Mouse (Mus musculus): ENCODE results near the gene Nckap5.
"Not testable (repeated sequence)": the region's sequence is repeated elsewhere in the genome, so short reads cannot be mapped to it uniquely, and the experiment has no call there.

The Nckap5 gene

DNA sequence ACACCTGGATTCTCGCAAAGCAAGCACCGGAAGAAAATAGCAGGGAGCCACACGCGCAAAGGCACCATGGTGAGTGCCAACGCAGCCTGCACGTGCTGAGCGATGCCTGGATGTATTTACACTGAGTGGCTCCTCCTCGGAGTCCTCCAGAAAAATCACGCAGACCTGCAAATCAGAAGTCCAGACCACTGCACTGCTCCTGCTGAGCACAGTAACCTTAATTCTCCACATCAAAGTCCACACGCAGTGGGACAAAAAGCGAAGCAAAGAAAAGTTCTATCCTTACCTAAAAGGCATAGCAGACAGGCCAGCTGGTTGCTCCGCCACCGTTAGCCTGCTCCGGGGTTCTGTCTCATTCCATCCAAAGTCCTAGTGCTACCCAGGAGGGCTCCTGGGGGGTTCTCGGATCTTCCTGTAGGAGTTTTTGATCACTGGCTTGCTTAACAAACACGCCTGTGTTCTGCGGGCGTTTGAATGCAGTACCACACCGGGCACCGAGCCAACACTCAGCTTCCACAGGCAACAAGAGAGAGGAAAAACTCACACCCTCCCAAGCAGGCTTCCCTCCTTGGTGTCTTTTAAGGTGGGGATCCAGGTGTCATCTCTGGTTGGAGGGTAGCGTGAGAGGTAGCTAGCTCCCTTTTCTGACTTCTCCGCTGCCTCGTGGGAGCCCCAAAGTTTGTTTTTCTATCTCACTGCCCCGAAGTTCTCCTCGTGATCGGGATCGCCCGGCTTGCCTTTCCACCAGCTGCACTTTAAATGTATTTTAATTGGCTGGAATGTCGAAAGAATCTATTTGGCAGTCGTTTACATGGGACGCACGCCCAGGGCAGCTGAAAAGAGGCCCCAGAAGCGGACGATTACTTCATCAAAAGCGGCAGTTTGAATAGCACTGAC, at the start of gene Nckap5:
Nckap5 (minus strand) TSS at position 769 of the 897 bp plus-strand sequence.
- DNase-seq = peak; percentile 65 to 83

DNA sequence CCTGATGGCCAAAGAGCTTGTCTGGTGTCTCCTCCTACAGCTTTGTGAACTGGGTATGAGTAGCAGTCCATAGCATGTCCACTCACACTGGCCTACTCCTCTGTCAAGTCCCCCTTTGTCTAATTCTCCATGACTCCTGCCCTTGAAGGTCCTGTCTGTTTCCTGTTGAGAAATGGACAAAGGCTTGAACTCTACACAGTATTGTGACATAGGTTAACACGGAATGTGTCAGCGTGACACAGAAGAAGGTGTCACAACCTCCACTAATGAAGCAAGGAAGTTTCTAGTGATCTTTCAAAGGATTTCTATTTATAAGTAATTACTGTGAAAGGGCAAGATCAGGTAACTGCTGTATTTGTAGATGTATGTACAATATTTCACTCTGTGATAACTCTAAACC, 46.9 kb upstream of the Nckap5 start:
- no peak for DNase-seq

DNA sequence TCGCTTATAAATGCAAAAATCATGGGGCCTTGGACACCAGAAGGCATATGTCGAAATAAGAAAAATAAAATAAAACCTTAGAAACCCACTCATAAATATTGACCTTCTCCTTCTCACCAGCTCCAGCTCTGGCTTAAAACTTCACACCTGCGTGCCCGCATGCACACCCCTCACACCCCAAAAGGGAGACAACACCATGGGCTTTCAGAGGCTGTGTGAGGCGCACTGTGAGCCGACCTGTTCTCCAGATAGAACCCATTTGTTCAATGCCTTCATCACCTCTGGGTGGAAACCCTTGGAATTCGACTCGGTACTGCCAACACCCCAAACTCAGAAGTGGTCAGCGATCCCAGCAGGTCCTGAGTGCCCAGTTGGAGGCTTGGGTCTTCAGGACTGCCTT, 37.8 kb upstream of the Nckap5 start:
- DNase-seq = no peak

DNA sequence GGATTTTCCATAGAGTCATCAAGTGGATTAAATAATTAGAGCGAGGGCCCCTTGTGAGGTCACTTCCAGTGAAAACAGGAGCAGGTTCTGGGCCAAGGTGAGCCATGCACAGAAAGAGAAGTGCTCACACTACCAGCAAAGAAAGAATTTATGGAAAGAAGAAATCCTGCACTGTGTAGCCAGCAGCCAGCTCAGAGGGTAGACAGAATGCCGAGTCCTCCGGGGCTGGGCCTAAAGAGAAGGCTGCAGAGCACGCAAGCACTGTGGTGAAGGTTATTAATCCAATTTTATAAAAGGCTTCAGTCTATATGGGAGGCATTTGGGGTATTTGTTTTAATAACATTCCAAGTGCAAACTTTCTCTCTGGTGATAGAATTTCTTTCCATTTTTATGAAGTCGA, 37.3 kb upstream of the Nckap5 start:
- no peak for DNase-seq

DNA sequence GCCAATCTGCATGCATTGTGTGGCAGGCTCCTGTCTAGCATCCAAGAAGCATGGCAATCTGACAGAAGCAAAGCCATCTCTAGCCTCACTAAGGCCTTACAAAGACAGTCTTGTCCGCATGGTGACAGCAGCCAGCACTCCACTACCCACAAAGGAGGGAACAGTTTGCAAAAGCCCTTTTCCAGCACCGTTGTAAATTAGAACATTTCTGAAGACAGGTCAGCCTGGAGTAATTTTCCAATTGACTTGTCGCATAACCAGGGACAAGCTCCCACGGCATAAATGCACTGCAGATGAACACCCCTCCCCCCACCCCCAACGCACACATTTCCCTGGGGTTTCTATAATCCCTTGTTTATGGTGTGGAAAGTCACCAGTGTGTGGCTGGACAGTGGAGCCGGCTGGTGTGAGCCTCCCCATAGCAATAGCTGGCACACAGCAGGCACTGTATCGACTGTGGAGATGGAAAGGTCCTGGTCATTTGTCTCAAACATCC, 35.0 kb upstream of the Nckap5 start:
- no peak for DNase-seq

DNA sequence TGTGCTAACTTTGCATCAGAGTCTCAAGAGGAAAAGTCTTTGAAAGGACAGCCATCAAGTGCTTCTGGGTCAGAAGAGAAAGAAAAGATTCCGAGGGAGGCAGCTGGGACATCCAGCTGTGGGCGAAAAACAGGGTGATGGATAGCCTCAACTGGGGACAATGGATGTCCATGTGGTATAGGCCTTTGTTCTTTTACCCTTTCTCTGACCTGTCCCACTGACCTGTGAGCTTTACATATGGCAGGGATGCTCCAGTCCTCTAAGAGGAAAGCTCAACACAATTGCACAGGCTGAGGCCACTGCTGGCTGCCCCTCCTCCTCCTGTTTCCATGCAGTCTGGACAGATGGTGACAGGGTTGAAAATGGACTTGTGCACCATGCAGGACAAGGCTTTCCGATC, 31.2 kb upstream of the Nckap5 start:
- no peak for DNase-seq

DNA sequence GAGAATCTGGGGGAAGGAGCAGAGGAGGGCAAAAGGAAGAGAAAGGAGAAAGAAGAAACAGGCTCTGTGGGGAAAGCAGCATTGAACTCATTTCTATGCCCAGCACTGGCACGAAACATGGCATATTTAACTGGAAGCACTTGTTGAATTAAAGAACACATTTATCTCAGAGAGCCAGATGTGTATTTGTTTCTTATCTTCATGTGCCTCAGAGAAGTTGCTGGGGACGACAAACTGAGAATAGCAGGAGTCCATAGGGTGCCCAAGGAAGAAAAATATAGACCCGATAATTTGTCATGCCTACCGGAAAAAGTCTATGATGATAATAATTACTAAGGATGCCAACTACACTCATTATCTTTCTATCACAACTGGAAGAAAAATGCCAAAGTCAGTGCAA, 29.9 kb upstream of the Nckap5 start:
- no peak for DNase-seq

DNA sequence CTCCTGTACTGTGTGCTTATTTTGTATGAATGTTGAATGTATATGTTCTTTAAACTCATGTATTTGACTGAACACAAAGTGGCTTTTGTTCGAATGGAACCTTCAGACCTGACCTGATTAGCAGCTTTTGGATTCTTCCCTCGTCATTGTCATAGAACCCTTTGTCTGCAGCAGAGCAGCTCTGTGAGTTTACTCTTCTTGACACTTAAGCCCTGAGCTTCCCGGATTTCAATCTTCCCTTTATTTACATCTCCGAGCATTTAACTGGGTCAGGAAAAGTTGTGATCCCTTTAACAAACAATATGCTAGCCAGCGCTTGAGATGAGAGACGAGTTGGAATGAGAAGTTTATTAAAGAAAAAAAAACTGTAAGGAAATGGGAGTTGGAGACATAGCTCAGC, 18.9 kb upstream of the Nckap5 start:
- no peak for DNase-seq

DNA sequence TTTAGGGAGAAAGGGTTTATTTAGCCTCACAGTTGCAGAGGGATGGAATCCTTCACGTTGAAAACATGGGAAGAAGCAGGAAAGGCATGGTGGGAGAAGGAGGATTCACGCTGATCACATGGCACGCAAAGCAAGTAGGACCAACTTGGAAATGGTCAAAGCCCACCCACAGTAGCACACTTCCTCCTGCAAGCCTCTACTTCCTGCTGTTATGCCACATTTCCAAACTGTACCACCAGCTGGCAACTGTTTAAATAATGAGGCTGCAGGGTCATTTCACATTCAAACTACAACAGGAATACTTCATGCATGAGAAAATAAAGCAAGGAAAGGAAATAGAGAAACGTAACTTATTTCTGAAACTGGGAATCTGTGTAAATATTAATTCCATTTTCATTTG, 15.7 kb upstream of the Nckap5 start:
- no peak for DNase-seq

DNA sequence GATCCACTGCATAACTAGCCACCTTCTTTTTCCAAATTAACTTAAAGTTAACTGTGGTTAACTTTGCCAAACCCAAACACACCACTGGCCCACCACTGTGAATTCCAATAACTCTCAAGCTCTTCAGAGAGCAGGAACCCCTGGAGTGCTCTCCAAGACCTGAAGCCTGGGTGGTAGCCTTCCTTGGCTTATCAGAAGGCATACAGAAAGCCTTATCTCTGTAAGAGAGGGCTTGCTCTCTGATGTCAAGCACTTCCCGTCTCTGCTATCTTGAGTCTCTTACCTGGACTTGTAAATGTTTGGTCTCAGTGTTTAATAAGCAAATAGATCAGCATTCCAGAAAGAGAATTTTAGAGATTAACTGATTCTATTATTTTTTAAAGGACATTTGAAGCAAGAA, 2.3 kb upstream of the Nckap5 start:
- DNase-seq = no peak

DNA sequence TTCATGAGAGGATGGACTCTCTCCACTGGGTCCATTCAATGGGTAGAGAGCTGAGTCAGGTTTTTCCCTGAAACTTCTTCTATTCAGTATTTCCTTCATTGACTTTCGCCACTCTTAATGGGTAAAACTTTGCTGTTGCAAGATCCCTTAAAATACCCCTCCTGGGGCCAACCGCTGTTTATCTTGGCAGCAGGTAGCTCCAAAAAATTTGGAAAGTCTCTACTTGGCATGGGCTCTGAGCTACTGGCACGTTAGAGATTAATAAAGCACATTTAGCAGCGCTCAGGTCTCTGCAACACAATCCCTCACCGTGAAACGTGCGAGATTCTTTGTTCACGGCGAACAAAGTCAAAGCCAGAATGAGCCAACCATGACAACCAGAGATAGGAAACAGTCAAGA, 1.6 kb downstream of the Nckap5 start:
- peak in 1 of 2 experiments; percentile 14 for DNase-seq

DNA sequence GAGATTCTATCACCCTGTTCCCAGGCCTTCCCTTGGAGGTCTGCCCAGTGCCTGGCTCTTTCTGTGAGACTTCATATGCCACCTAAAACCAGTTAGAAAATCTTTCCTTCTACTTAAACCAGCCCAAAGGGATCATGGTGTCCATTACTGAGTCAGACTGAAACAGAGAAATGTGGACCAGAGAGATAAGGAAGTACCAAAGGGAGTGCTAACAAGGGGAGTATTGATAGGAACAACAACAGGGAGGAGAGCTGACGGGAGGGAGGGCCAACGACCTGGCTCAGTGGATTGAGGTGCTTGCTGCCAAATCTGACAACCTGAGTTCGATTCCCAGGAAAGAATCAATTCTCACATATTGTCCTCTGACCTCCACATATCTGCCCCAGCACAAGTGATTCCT, 5.8 kb downstream of the Nckap5 start:
- no peak for DNase-seq

DNA sequence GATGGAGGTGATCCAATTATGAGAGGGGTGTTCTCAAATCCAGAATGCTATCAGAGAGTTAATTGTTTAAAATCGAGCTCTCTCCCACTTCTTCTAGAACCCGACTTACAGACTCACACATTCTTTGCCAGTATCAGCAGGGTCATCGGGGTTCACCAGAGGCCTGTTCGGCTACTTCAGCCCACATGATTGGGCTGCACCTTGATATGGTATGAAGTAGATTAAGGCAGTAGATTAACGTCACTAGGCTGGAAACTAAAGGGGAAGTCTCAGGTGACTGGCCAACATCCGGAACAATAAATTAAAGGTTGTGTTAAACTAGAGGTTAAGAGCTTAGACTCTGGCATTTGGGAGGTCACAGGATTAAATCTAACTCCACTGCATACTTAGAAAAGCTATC, 8.4 kb downstream of the Nckap5 start:
- no peak for DNase-seq

DNA sequence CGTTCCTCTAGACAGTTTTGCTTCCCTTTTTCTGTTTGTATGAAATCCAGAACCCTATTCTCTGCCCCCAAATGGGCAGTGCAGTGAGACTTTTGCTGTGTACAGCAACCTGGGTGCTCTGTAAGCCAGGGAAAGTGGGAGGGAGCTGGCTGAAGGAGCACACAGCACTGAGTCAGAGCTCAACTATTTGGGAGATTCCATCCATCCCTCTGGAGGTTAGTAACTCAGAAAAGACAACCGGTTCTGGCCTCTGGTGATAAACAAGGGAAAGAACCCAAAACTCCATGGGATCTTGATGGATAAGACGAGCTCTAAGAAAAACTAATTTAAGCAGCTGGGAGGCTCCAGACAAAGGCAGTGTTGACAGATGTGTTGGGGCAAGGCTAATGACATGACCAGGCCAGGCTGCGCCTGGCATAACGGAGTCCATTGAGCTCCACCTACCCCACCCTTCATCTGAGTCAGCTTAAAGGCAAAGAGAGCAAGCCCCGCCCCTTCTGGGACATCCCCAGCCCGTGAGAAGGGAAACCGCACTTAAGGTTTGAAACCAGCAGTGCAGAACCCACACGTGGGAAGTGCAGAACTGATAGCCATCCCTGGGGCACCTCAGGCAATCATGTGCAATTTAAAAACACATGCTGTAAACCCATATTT, 13.1 kb downstream of the Nckap5 start:
- DNase-seq = peak in 1 of 2 experiments; percentile 8

DNA sequence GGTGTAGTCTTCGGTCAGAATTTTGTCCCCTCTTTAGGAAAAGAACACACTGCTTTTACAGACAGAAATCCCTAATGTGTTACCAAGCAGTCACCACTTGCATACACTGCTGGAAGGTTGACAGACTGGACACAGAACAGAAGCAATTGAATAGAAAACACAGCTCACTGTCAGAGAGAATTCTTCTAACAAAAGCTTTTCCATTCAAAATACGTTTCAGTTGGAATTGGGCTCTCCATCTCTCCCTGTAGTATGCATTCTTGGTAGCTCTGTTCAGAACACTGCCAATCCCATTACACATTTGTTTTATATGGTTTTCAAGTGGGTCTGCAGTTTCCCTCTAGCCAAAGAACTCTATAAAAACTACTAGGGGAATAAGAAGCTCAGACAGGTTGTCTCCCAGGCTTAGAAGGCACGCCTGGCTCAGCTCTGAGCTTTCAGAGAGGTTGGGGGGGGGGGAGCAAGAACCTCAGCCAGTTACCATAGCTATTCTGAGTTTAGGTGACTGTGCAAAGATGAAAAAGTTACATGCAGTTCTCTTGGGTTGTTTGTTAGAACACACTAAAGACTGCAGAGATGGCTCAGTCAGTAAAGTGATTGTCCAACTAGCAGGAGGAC, 23.5 kb downstream of the Nckap5 start:
- no peak for DNase-seq

DNA sequence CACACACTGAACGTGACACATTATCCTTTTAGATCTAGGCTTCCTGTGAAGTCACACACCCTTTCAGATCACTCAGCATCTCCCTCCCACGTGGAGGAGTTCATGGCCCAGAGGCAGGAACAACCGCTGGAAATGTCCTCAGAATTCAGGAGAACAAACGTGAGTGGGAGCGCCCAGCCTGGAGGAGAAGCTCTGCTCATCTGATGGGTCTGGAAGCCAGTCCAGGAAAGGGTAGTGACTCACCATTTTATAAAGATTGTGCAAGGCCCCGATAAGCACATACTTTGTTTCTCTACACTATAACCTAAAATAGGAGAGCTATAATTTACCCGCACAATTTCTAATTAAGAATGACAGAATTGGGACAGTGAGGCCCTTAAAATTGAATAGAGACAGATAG, 24.1 kb downstream of the Nckap5 start:
- no peak for DNase-seq

DNA sequence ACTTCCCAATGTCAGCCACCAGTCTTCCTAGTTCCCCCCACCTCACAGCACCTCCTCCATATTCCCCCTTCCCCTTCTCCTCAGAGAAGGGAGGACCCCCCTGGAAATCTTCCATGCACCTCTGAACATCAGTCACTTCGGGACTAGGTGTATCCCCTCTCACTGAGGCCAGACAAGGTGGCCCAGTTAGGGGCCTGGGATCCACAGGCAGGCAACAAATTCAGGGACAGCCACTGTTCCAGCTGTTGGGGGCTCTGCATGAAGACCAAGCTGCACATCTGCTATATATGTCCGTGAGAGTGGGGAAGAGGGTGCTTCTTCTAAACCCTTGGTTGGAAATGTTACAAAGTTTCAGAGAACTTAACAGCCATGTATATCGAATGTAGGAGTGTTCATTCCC, 28.2 kb downstream of the Nckap5 start:
- no peak for DNase-seq

DNA sequence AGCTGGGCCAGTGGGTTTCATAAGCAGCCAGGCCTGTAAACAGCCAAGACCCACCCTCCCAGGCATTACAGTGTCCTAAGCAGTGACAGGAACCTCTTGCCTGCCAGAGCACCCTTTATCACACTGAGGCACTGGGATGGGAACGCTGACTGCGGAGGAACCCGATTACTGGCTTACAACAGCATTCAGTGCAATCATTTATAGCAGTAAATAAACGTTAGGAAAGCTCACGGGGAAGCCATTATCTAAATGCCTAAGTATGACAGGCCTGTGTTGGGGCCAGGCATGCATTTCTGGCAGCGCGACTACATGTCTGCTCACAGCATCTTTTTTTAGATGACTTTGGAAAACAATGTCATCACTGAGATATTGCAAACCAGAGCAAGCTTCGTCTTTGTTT, 28.9 kb downstream of the Nckap5 start:
- no peak for DNase-seq

DNA sequence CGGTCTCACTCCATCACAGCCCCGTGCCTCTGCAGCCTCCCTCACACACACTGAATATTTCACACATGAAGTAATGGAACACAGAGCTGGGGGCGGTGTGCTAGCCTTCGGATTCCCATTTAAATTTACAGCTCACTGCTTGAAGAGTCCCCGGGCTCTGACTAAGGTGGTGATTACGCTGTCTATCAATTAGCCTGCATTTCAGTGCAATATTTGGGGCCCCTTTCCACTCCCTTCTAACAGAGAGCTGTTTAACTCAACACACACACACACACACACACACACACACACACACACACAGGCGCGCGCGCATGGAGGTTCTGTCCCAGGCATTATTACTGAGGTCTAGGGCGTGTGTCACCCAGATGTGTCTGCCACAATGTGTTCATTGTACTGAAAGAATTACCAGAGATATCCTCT, 31.2 kb downstream of the Nckap5 start:
- DNase-seq = no peak

DNA sequence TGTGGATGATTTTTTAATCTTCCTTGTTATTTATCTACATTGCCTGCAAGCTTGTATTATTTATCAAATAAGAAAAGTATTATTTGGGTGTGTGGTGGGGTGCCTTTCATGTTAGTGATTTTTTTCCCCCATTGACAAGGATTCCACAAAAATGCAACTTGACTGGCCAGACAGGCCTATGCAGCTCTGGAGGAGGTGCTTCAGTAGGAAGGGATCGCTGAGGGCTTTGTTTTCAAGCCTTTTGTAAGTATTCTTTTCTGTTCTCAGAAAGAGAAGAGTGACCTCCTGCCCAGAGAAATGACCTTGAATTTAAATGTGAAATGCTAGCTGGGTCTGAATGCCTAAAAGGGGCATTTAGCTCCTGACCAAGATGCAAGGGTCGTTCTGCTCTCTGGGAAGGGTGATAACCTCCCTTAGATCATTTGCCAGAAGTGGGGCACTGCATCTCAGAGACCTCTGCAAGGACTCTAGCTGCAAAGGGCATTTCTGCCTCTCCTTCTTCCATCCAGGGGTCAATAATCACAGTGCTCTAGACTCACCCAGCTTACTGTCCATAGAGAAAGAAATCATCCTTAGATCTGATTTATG, 50.2 kb downstream of the Nckap5 start:
- not testable (repeated sequence) for DNase-seq

DNA sequence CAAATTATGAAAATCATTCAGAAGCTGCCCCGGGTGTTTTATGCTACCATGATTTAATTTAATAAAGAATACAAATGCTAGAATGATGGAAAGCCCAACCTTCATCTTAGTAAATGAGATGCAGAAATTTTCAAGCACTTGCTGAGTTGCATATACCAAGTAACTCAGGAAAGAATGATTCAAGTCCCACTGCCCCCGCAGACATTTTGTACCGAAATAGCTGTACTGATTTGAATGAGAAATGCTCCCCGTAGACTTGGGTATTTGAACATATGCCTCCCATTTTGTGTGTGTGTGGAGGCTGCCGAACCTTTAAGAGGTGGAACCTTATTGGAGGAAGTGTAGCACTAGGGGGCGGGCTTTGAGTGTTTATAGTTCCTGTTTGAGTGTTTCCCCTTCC, 56.7 kb downstream of the Nckap5 start:
- DNase-seq = not testable (repeated sequence)

DNA sequence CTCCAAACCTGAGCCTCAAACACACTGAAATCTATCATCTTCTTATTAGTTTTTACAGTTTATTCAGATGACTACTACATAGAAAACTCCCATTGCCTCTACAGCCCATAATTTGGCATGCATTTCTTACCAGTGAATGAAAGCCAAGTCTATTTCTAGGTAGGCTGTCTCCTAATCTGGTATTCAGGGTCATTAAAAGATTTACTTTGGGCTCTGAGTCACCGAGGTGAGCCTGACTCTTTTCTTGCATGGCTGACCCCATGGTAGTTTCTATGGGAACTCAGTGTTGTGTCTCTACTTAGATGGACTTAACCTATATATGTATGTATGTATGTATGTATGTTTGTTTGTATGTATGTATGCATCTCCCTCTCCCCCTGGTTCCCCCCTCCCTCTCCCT, 63.6 kb downstream of the Nckap5 start:
- DNase-seq = no peak

DNA sequence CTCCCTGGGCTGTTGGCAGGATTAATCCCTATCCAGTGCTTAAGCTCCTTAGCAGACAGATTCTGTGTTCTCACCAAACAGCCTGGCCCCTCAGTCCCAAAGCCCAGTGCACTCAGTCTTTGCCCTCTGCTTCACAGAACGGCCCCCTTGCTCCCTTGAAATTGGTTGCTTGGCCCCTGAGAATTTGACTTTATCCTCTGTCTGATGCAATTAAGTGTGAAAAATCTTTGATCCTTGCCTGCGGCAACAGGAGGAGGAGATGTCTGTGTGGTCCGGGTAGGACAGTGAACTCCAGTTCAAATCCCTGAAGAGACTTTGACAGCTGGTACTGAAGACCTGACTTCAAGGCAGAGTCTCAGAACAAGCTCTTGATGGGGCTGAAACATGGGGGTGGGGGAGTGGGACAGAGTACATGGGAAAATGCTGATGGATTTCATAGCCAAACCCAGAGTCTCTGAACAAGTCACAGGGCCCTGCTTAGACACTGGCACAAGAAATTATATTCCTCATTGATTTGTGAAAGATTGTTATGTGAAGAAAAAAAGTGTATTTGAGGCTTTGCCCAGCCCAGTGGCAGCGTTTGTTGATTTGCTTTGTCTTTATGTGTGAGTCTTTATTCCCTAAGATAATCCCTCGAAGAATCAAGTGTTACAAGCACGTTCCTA, 65.0 kb downstream of the Nckap5 start:
- DNase-seq = no peak

All from kidney, postnatal 36 days (tissue).